Mouse (Mus musculus): ENCODE data around the gene Fnbp1. TPM values are rescaled to one million over a fixed set of nuclear protein-coding genes. Genes with fewer than 3 reads are reported as not detected.

Fnbp1 gene
- total RNA-seq, 2 experiments from 2014 or later = 104 to 118 TPM

Other genes with a start within 250 kb of the Fnbp1 start
- 1 to 10 TPM; 2.1 to 2.9 TPM for gene Ptges, start 212.1 kb downstream of the Fnbp1 start, total RNA-seq (2021)
- 10 to 100 TPM; 40.3 to 40.7 TPM for gene Tor1b, start 189.0 kb downstream of the Fnbp1 start, total RNA-seq (2021)
- gene Tor1a, start 174.1 kb downstream of the Fnbp1 start, total RNA-seq (2021) = 10 to 100 TPM; 48.2 to 52.6 TPM
- 10 to 100 TPM; 63.9 to 64.3 TPM for gene BC005624, start 159.8 kb downstream of the Fnbp1 start, total RNA-seq (2021)
- 10 to 100 TPM; 79.3 to 80.4 TPM for gene Usp20, start 159.7 kb downstream of the Fnbp1 start, total RNA-seq (2021)
- 10 to 100 TPM; 41.7 to 47.4 TPM for gene Gpr107, start 10.3 kb upstream of the Fnbp1 start, total RNA-seq (2021)
- gene Ncs1, start 103.8 kb upstream of the Fnbp1 start, total RNA-seq (2021) = 100 to 1,000 TPM; 291 to 311 TPM
- under 1 TPM; 0.23 to 0.35 TPM for gene Hmcn2, start 172.4 kb upstream of the Fnbp1 start, total RNA-seq (2021)

All from layer of hippocampus, postnatal 36 days (tissue).